Mouse (Mus musculus) MEL (cell line): Measurements from ENCODE around the gene Phf8. TPM values are rescaled to one million over a fixed set of nuclear protein-coding genes. Genes with fewer than 3 reads are reported as not detected.

Experiments used
- DNase-seq: peaks from one replicate; pipeline ENCODE4 v3.0.0; 2011; ENCODE audit warnings: low read depth, low spot score
- H3K27ac ChIP-seq: 2 replicates; pipeline ENCODE4 v1.5.1; 2012; ENCODE audit warnings: low read depth, mild to moderate bottlenecking, control low read depth, low read length, moderate library complexity; ENCODE audit not compliant: control insufficient read depth
- H3K27me3 ChIP-seq, 2 experiments: fragments of 150-350 bp in 1 of 2; sonication (generic) in 1 of 2; 2 replicates each; pipeline ENCODE4 v1.6.1; 2012; ENCODE audit warnings: low read length in 2 of 2, mild to moderate bottlenecking in 2 of 2, improper control_type of control experiment in 1 of 2, moderate library complexity in 1 of 2; ENCODE audit not compliant: insufficient read depth in 2 of 2, control insufficient read depth in 1 of 2
- H3K36me3 ChIP-seq, 2 experiments: 2 replicates each; pipeline ENCODE4 v1.6.1; 2012 to 2014; ENCODE audit warnings: low read length in 2 of 2, improper control_type of control experiment in 1 of 2, inconsistent platforms in 1 of 2, mild to moderate bottlenecking in 1 of 2; ENCODE audit not compliant: insufficient read depth in 2 of 2, control insufficient read depth in 1 of 2
- H3K4me1 ChIP-seq, 2 experiments: fragments of 150-350 bp in 1 of 2; sonication (generic) in 1 of 2; 2 replicates each; pipeline ENCODE4 v1.6.1; 2012; ENCODE audit warnings: low read length in 2 of 2, improper control_type of control experiment in 1 of 2, mild to moderate bottlenecking in 1 of 2; ENCODE audit not compliant: insufficient read depth in 2 of 2, control insufficient read depth in 1 of 2
- H3K4me3 ChIP-seq, 2 experiments: fragments of 150-350 bp in 1 of 2; sonication (generic) in 1 of 2; 2 replicates each; pipeline ENCODE4 v1.5.1; 2012; ENCODE audit warnings: low read depth in 2 of 2, low read length in 2 of 2, mild to moderate bottlenecking in 2 of 2, moderate library complexity in 2 of 2, control low read depth in 1 of 2, improper control_type of control experiment in 1 of 2; ENCODE audit not compliant: control insufficient read depth in 1 of 2, insufficient read depth in 1 of 2
- H3K79me2 ChIP-seq: 2 replicates; pipeline ENCODE4 v1.6.1; 2012; ENCODE audit warnings: mild to moderate bottlenecking, low read length, moderate library complexity; ENCODE audit not compliant: control insufficient read depth, poor library complexity, insufficient read depth
- H3K9ac ChIP-seq: 2 replicates; pipeline ENCODE4 v1.6.1; 2012; ENCODE audit warnings: low read depth, mild to moderate bottlenecking, control low read depth, low read length, moderate library complexity; ENCODE audit not compliant: control insufficient read depth, poor library complexity, severe bottlenecking
- H3K9me3 ChIP-seq: fragments of 150-350 bp; sonication (generic); replicated peaks from 2 replicates; pipeline ENCODE4 v1.6.1; 2012; ENCODE audit warnings: mild to moderate bottlenecking, low read length, improper control_type of control experiment, moderate library complexity; ENCODE audit not compliant: insufficient read depth
- BHLHE40 ChIP-seq: IDR thresholded peaks from 2 replicates; pipeline ENCODE4 v1.6.1; 2012; ENCODE audit warnings: low read depth, mild to moderate bottlenecking, inconsistent platforms, low read length, improper control_type of control experiment, borderline replicate concordance
- CHD1 ChIP-seq: IDR thresholded peaks from 2 replicates; pipeline ENCODE4 v1.6.1; 2012; ENCODE audit warnings: low read depth, mild to moderate bottlenecking, inconsistent platforms, low read length, improper control_type of control experiment
- CHD2 ChIP-seq: IDR thresholded peaks from 2 replicates; pipeline ENCODE4 v1.6.1; 2011; ENCODE audit warnings: low read length, improper control_type of control experiment
- E2F4 ChIP-seq: IDR thresholded peaks from 2 replicates; pipeline ENCODE4 v1.6.1; 2011; ENCODE audit warnings: low read depth, low read length, improper control_type of control experiment, borderline replicate concordance
- ELF1 ChIP-seq: IDR thresholded peaks from 2 replicates; pipeline ENCODE4 v1.6.1; 2014; ENCODE audit warnings: low read depth, mild to moderate bottlenecking, inconsistent platforms, low read length, improper control_type of control experiment, moderate library complexity
- EP300 ChIP-seq, 2 experiments: IDR thresholded peaks; 2 replicates each; pipeline ENCODE4 v1.6.1; 2011; ENCODE audit warnings: improper control_type of control experiment in 2 of 2, low read length in 2 of 2, low read depth in 1 of 2, mild to moderate bottlenecking in 1 of 2
- ETS1 ChIP-seq: IDR thresholded peaks from 2 replicates; pipeline ENCODE4 v1.6.1; 2012; ENCODE audit warnings: low read depth, mild to moderate bottlenecking, inconsistent platforms, low read length, improper control_type of control experiment, moderate library complexity
- GATA1 ChIP-seq: IDR thresholded peaks from 2 replicates; pipeline ENCODE4 v1.6.1; 2011; ENCODE audit warnings: low read depth, low read length, improper control_type of control experiment
- HCFC1 ChIP-seq: IDR thresholded peaks from 2 replicates; pipeline ENCODE4 v1.6.1; 2012; ENCODE audit warnings: low read depth, mild to moderate bottlenecking, inconsistent platforms, low read length, improper control_type of control experiment, moderate library complexity
- KAT2A ChIP-seq: conservative IDR thresholded peaks from 2 replicates; pipeline ENCODE4 v1.6.1; 2012; ENCODE audit warnings: low read depth, low read length, improper control_type of control experiment, inconsistent platforms
- MAFK ChIP-seq: IDR thresholded peaks from 2 replicates; pipeline ENCODE4 v1.6.1; 2011; ENCODE audit warnings: low read depth, mild to moderate bottlenecking, low read length, improper control_type of control experiment, borderline replicate concordance
- MAX ChIP-seq: IDR thresholded peaks from 2 replicates; pipeline ENCODE4 v1.6.1; 2011; ENCODE audit warnings: low read length, improper control_type of control experiment
- MAZ ChIP-seq: IDR thresholded peaks from 2 replicates; pipeline ENCODE4 v1.6.1; 2012; ENCODE audit warnings: low read depth, mild to moderate bottlenecking, inconsistent platforms, low read length, improper control_type of control experiment
- MEF2A ChIP-seq: IDR thresholded peaks from 2 replicates; pipeline ENCODE4 v1.6.1; 2014; ENCODE audit warnings: low read depth, mild to moderate bottlenecking, inconsistent platforms, low read length, improper control_type of control experiment; ENCODE audit not compliant: poor library complexity, insufficient replicate concordance, severe bottlenecking; ENCODE audit errors: extremely low read depth
- MXI1 ChIP-seq: IDR thresholded peaks from 2 replicates; pipeline ENCODE4 v1.6.1; 2011; ENCODE audit warnings: mild to moderate bottlenecking, low read depth, low read length, improper control_type of control experiment
- MYB ChIP-seq: IDR thresholded peaks from 2 replicates; pipeline ENCODE4 v1.6.1; 2011; ENCODE audit warnings: mild to moderate bottlenecking, low read depth, low read length, improper control_type of control experiment
- MYC ChIP-seq: IDR thresholded peaks from 2 replicates; pipeline ENCODE4 v1.6.1; 2011; ENCODE audit warnings: low read depth, mild to moderate bottlenecking, low read length, improper control_type of control experiment, moderate library complexity
- NELFE ChIP-seq: IDR thresholded peaks from 2 replicates; pipeline ENCODE4 v1.6.1; 2011; ENCODE audit warnings: low read depth, low read length, improper control_type of control experiment
- NRF1 ChIP-seq: IDR thresholded peaks from 2 replicates; pipeline ENCODE4 v1.6.1; 2014; ENCODE audit warnings: low read depth, mild to moderate bottlenecking, inconsistent platforms, low read length, improper control_type of control experiment, moderate library complexity; ENCODE audit not compliant: poor library complexity, insufficient read depth, severe bottlenecking
- POLR2A ChIP-seq, 2 experiments: IDR thresholded peaks; 2 replicates each; pipeline ENCODE4 v1.6.1; 2011 to 2012; ENCODE audit warnings: low read length in 2 of 2, mild to moderate bottlenecking in 2 of 2, control low read depth in 1 of 2, improper control_type of control experiment in 1 of 2, low read depth in 1 of 2, moderate library complexity in 1 of 2; ENCODE audit not compliant: control insufficient read depth in 1 of 2, insufficient read depth in 1 of 2, poor library complexity in 1 of 2
- POLR2AphosphoS2 ChIP-seq: IDR thresholded peaks from 2 replicates; pipeline ENCODE4 v1.6.1; 2011; ENCODE audit warnings: low read length, improper control_type of control experiment
- POLR2AphosphoS5 ChIP-seq: IDR thresholded peaks from 2 replicates; pipeline ENCODE4 v1.6.1; 2012; ENCODE audit warnings: low read depth, borderline replicate concordance, mild to moderate bottlenecking, inconsistent platforms, low read length, moderate library complexity, mixed read lengths
- RAD21 ChIP-seq: IDR thresholded peaks from 2 replicates; pipeline ENCODE4 v1.6.1; 2011; ENCODE audit warnings: mild to moderate bottlenecking, low read depth, low read length, improper control_type of control experiment
- RCOR1 ChIP-seq: IDR thresholded peaks from 2 replicates; pipeline ENCODE4 v1.6.1; 2012; ENCODE audit warnings: low read depth, mild to moderate bottlenecking, inconsistent platforms, low read length, improper control_type of control experiment
- SIN3A ChIP-seq: IDR thresholded peaks from 2 replicates; pipeline ENCODE4 v1.6.1; 2012; ENCODE audit warnings: low read length, improper control_type of control experiment, inconsistent platforms
- SMC3 ChIP-seq: IDR thresholded peaks from 2 replicates; pipeline ENCODE4 v1.6.1; 2011; ENCODE audit warnings: low read depth, low read length, improper control_type of control experiment
- TBP ChIP-seq: IDR thresholded peaks from 2 replicates; pipeline ENCODE4 v1.8.0; 2011; ENCODE audit warnings: low read depth, low read length, improper control_type of control experiment
- TCF12 ChIP-seq: IDR thresholded peaks from 2 replicates; pipeline ENCODE4 v1.6.1; 2014; ENCODE audit warnings: low read depth, mild to moderate bottlenecking, inconsistent platforms, low read length, improper control_type of control experiment, moderate library complexity
- USF1 ChIP-seq: IDR thresholded peaks from 2 replicates; pipeline ENCODE4 v1.6.1; 2014; ENCODE audit warnings: low read depth, mild to moderate bottlenecking, inconsistent platforms, low read length, improper control_type of control experiment, moderate library complexity
- USF2 ChIP-seq, 2 experiments: IDR thresholded peaks; 2 replicates each; pipeline ENCODE4 v1.6.1; 2011 to 2012; ENCODE audit warnings: improper control_type of control experiment in 2 of 2, low read length in 2 of 2, borderline replicate concordance in 1 of 2, inconsistent platforms in 1 of 2, low read depth in 1 of 2, mild to moderate bottlenecking in 1 of 2; ENCODE audit not compliant: insufficient read depth in 1 of 2
- ZC3H11A ChIP-seq: IDR thresholded peaks from 2 replicates; pipeline ENCODE4 v1.6.1; 2012; ENCODE audit warnings: low read depth, mild to moderate bottlenecking, inconsistent platforms, low read length, improper control_type of control experiment
- ZKSCAN1 ChIP-seq: IDR thresholded peaks from 2 replicates; pipeline ENCODE4 v1.6.1; 2012; ENCODE audit warnings: low read depth, mild to moderate bottlenecking, inconsistent platforms, low read length, improper control_type of control experiment, moderate library complexity
- ZMIZ1 ChIP-seq: IDR thresholded peaks from 2 replicates; pipeline ENCODE4 v1.6.1; 2012; ENCODE audit warnings: low read depth, mild to moderate bottlenecking, inconsistent platforms, low read length, improper control_type of control experiment, moderate library complexity
- ZNF384 ChIP-seq: IDR thresholded peaks from 2 replicates; pipeline ENCODE4 v1.6.1; 2012; ENCODE audit warnings: low read depth, mild to moderate bottlenecking, inconsistent platforms, low read length, improper control_type of control experiment
- polyA plus RNA-seq, 2 experiments: library from polyadenylated mRNA; stranded (reverse) in 1 of 2; unstranded in 1 of 2; fragments of >175 nt in 1 of 2; fragments of >200 nt in 1 of 2; gene quantifications; 2 replicates each; pipeline versions ENCODE4 v1.2.1 to v1.2.4; 2012; ENCODE audit warnings: low replicate concordance in 2 of 2, low read depth in 1 of 2; ENCODE audit not compliant: insufficient read length in 2 of 2, insufficient read depth in 1 of 2, missing spikeins in 1 of 2
- total RNA-seq: library from RNA; depleted of rRNA; stranded (reverse); fragments of 300-350 nt; gene quantifications from 2 replicates; pipeline ENCODE4 v1.2.3, GENCODE M21; 2012; rRNA removed

Gene Phf8
- total RNA-seq: 13.6 and 15.7 TPM in 2 replicates
- 100 to 1,000 TPM in 1 of 2 experiments, 10 to 100 TPM in 1; 31.8 to 132 TPM for polyA plus RNA-seq

DNA sequence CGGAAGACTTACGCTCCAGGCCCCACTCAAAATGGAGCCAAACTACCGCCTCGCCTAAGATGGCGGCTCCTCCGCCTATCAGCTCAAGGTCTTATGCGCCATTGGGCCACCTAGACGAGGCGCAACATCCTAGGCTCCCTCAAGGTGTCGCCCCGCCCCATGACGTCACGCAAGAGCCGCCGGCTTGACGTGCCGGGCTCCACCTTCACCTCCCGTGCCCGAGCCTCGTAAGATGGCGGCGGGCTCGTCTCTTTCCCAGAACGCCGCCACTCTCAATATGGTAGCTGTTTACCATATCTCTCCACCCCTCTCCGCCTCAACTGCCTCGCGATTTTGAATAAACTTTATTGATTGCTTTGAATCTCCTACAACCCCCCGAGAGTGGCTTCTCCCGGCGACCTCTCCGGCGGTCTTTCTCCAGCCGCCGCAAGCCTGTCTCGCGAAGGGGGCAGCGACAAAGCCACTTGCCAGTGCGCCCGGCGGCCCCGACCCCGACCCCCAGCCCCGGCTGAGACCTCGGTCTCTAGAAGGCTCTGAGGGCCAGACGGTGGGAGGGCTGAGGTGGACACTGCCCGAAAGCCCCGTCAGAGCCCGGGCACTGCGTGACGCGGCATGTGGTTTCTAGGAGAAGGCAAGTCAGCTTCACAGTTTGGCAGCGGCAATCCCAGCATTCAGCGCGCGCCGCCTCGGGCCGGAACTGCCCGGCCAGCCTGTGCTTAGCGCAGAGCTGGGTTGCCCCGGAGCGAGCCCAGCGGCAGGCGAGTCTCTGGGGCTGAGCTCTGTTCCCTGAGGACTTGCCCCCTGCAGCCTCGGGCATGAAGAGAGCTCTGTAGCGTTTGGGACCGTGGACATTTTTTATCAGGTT lies at the start of gene Phf8:
Gene Phf8 (plus strand): TSS at position 215 of the 865 bp plus-strand sequence.
- Histone ChIP-seq H3K9ac (peak within 1 kb of the TSS; percentile 76), H3K27me3 (no peaks in the 10 kb centered on the region), H3K36me3 (peaks cover 5 to 22% of the 10 kb centered on the region in 2 experiments), H3K4me1 (peaks cover 8 to 14% of the 10 kb centered on the region in 2 experiments), H3K4me3 (peak within 1 kb of the TSS; percentile 82 to 83), H3K79me2 (peaks cover 12% of the 10 kb centered on the region), H3K9me3 (no peaks in the 10 kb centered on the region), H3K27ac (peak within 1 kb of the TSS; percentile 85)
- peak; percentile 100 for DNase-seq
- TF ChIP-seq CHD1 (peak; percentile 85; the same call in 1 of the 2 replicates), MAX (peak; percentile 58), MYC (0 out of 2 replicates have a peak, but pooled peaks have one; percentile 63), MAFK (no peak), MYB (no peak), GATA1 (no peak), CHD2 (no peak), ZKSCAN1 (no peak), MEF2A (no peak), MAZ (no peak), NELFE (peak; percentile 80), EP300 (IDR thresholded peaks at IDR 0.05; ENCODE audit: low read depth in 1 of 2, low read length in 2 of 2) (no peak), HCFC1 (peak; percentile 84), E2F4 (no peak; the same call in 1 of the 2 replicates), POLR2A (IDR thresholded peaks at IDR 0.05; ENCODE audit: control insufficient read depth in 1 of 2, insufficient read depth in 1 of 2, low read depth in 1 of 2, low read length in 2 of 2, poor library complexity in 1 of 2) (peak; percentile 81 to 91), TBP (peak; percentile 59), USF1 (0 out of 2 replicates have a peak, but pooled peaks have one; percentile 26), SMC3 (no peak), TCF12 (0 out of 2 replicates have a peak, but pooled peaks have one; percentile 36), ETS1 (no peak; the same call in 1 of the 2 replicates), RCOR1 (no peak; the same call in 1 of the 2 replicates), ZNF384 (no peak), NRF1 (peak; percentile 43; the same call in 1 of the 2 replicates), POLR2AphosphoS2 (peak; percentile 94), POLR2AphosphoS5 (peak; percentile 67; the same call in 1 of the 2 replicates), SIN3A (peak; percentile 90), USF2 (IDR thresholded peaks at IDR 0.05; ENCODE audit: borderline replicate concordance in 1 of 2, insufficient read depth in 1 of 2, low read depth in 1 of 2, low read length in 2 of 2) (no peak), ZMIZ1 (peak; percentile 88), ELF1 (peak; percentile 85), ZC3H11A (peak; percentile 70; the same call in 1 of the 2 replicates), KAT2A (peak; percentile 52; the same call in 1 of the 2 replicates), MXI1 (peak; percentile 89), BHLHE40 (0 out of 2 replicates have a peak, but pooled peaks have one; percentile 13), RAD21 (no peak)
